27 mouse cellular contexts compared by ENCODE assay signal in the genomic region with DNA sequence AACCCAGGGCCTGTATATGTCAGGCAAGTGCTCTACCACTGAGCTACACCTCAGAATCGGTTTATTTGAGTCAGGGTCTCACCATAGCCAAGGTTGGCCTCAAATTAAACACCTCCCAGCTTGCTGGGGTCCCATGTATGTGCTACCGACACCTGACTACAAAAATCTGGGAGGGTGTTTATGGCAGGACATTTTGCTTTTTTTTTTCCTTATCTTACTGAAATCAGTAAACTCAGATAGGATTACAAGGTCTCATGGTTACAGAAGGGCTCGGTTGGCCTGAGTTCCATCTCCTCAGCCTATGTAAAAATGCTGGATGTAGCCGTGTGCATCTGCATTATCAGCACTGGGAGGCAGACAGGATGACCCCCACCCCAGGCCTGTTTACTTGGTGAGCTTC. TPM values are rescaled to one million over a fixed set of nuclear protein-coding genes. Genes with fewer than 3 reads are reported as not detected.
DNase-seq lines count a peak whose midpoint lies in the region; ATAC-seq and TF ChIP-seq lines count a peak whose summit lies in the region.
"Had no signal": no experiment of that assay in that cellular context is flagged by ENCODE, and none has a peak within 500 bp of the region (broad histone marks: within the 10 kb centered on the region; RNA-seq: fewer than 3 reads in every experiment).

No protein-coding gene starts in this region.

- H3K4me1 ChIP-seq in liver, embryonic 11.5 days (replicated peaks; ENCODE audit: control insufficient read depth, insufficient read depth, low read length), result peaks cover 13% of the 10 kb centered on the region
- no peaks in the 10 kb centered on the region for H3K4me1 ChIP-seq in liver, postnatal 0 days (ENCODE audit: insufficient read depth)
- peaks cover 52% of the 10 kb centered on the region for H3K4me1 ChIP-seq in G1E (ENCODE audit: insufficient read depth, low read depth, low read length)
- peaks cover 19% of the 10 kb centered on the region for H3K4me1 ChIP-seq in liver, embryonic 13.5 days (replicated peaks)
- no peaks in the 10 kb centered on the region for H3K4me1 ChIP-seq in kidney, embryonic 14.5 days (ENCODE audit: control insufficient read depth, insufficient read depth, low read length)
- H3K4me1 ChIP-seq: embryonic facial prominence, embryonic 10.5 days; embryonic facial prominence, embryonic 13.5 days; forebrain, embryonic 12.5 days; forebrain, embryonic 15.5 days; heart, embryonic 12.5 days; heart, embryonic 15.5 days; hindbrain, embryonic 10.5 days; hindbrain, embryonic 13.5 days had no signal

- H3K9ac ChIP-seq in liver, embryonic 11.5 days (ENCODE audit: low read depth, low read length), result no peak overlapping the region
- H3K9ac ChIP-seq in liver, postnatal 0 days (replicated peaks), result no peak overlapping the region
- no peak overlapping the region for H3K9ac ChIP-seq in liver, embryonic 13.5 days
- H3K9ac ChIP-seq in kidney, embryonic 14.5 days (ENCODE audit: low read depth, low read length), result no peak overlapping the region
- H3K9ac ChIP-seq: embryonic facial prominence, embryonic 13.5 days; forebrain, embryonic 12.5 days; forebrain, embryonic 15.5 days; heart, embryonic 12.5 days; heart, embryonic 15.5 days; hindbrain, embryonic 13.5 days had no signal

- DNase-seq in liver, embryonic 11.5 days (ENCODE audit: low spot score), result no peak
- no peak for DNase-seq in liver, postnatal 0 days
- DNase-seq in G1E (ENCODE audit: low spot score), result no peak
- no peak for DNase-seq in liver, embryonic 13.5 days
- DNase-seq in ovary, adult 18-20 months (ENCODE audit: low spot score), result no peak
- DNase-seq: adrenal gland, adult 2 months; adrenal gland, postnatal 14 days; cerebellum, adult 11 months; cerebellum, adult 2 months; cerebellum, adult 9-11 months; cerebellum, postnatal 25 days; embryo, embryonic 11 days; gastrocnemius, postnatal 25 days; heart, adult 18-20 months; heart, postnatal 10 days; heart, postnatal 36 days had no signal

- no peak for TF ChIP-seq CTCF in liver, postnatal 0 days (IDR thresholded peaks at IDR 0.05; ENCODE audit: low read depth)
- no peak for TF ChIP-seq CTCF in G1E (IDR thresholded peaks at IDR 0.05; ENCODE audit: low read depth, low read length)

- no peak; the same call in 1 of the 2 replicates for ATAC-seq in liver, embryonic 11.5 days (replicated peaks; ENCODE audit: low FRiP score)
- ATAC-seq in liver, postnatal 0 days, result no peak
- ATAC-seq in G1E (ENCODE audit: extremely low read depth, insufficient number of reproducible peaks, low FRiP score, poor library complexity, severe bottlenecking), result peak; percentile 18; the same call in 1 of the 2 replicates
- peak; percentile 21; the same call in 1 of the 2 replicates for ATAC-seq in liver, embryonic 13.5 days (ENCODE audit: low read depth)
- peak; percentile 27; the same call in 1 of the 2 replicates for ATAC-seq in megakaryocyte-erythroid progenitor cell, adult 5-6 weeks (replicated peaks; ENCODE audit: low FRiP score, low TSS enrichment, poor library complexity, severe bottlenecking)
- ATAC-seq in kidney, embryonic 14.5 days (ENCODE audit: low FRiP score, low TSS enrichment), result no peak
- ATAC-seq: forebrain, embryonic 15.5 days had no signal

- TF ChIP-seq EP300 in liver, postnatal 0 days (IDR thresholded peaks at IDR 0.05; ENCODE audit: low read depth), result no peak

- 61% methylated on average over 4 of the region's 4 CpGs for WGBS in liver, embryonic 11.5 days
- WGBS in liver, postnatal 0 days (ENCODE audit: insufficient replicate concordance), result 63% methylated on average over 4 of the region's 4 CpGs
- 42% methylated on average over 4 of the region's 4 CpGs for WGBS in liver, embryonic 13.5 days (ENCODE audit: insufficient replicate concordance)
- WGBS in kidney, embryonic 14.5 days, result 85% methylated on average over 4 of the region's 4 CpGs

- H3K27ac ChIP-seq in liver, embryonic 11.5 days (ENCODE audit: low read depth, low read length), result 0 out of 2 replicates have a peak overlapping the region, but pooled peaks have one; percentile 11
- no peak overlapping the region for H3K27ac ChIP-seq in liver, postnatal 0 days (ENCODE audit: low read depth)
- peak overlapping the region; percentile 54; the same call in 1 of the 2 replicates for H3K27ac ChIP-seq in liver, embryonic 13.5 days
- no peak overlapping the region for H3K27ac ChIP-seq in kidney, embryonic 14.5 days (ENCODE audit: low read depth, low read length)
- H3K27ac ChIP-seq: embryonic facial prominence, embryonic 10.5 days; embryonic facial prominence, embryonic 13.5 days; forebrain, embryonic 12.5 days; forebrain, embryonic 15.5 days; heart, embryonic 15.5 days; hindbrain, embryonic 10.5 days; hindbrain, embryonic 13.5 days had no signal

- no peak overlapping the region for H3K4me3 ChIP-seq in liver, embryonic 11.5 days (ENCODE audit: low read depth, low read length)
- no peak overlapping the region for H3K4me3 ChIP-seq in liver, postnatal 0 days (ENCODE audit: low read depth, low read length)
- H3K4me3 ChIP-seq in G1E (ENCODE audit: low read depth, low read length), result peak overlapping the region; percentile 42; the same call in 1 of the 2 replicates
- no peak overlapping the region for H3K4me3 ChIP-seq in liver, embryonic 13.5 days (replicated peaks)
- H3K4me3 ChIP-seq in kidney, embryonic 14.5 days (ENCODE audit: low read length), result no peak overlapping the region
- H3K4me3 ChIP-seq: embryonic facial prominence, embryonic 10.5 days; embryonic facial prominence, embryonic 13.5 days; erythroblast, embryonic 14.5 days; forebrain, embryonic 12.5 days; forebrain, embryonic 15.5 days; heart, embryonic 12.5 days; heart, embryonic 15.5 days; hindbrain, embryonic 10.5 days; hindbrain, embryonic 13.5 days had no signal

- H3K9me3 ChIP-seq in liver, embryonic 11.5 days (ENCODE audit: control insufficient read depth, low read length), result no peaks in the 10 kb centered on the region
- no peaks in the 10 kb centered on the region for H3K9me3 ChIP-seq in liver, postnatal 0 days (ENCODE audit: low read length)
- H3K9me3 ChIP-seq in G1E (replicated peaks), result no peaks in the 10 kb centered on the region
- no peaks in the 10 kb centered on the region for H3K9me3 ChIP-seq in liver, embryonic 13.5 days (replicated peaks)
- H3K9me3 ChIP-seq in kidney, embryonic 14.5 days (ENCODE audit: control insufficient read depth, low read length), result no peaks in the 10 kb centered on the region
- H3K9me3 ChIP-seq: embryonic facial prominence, embryonic 10.5 days; embryonic facial prominence, embryonic 13.5 days; forebrain, embryonic 12.5 days; forebrain, embryonic 15.5 days; heart, embryonic 12.5 days; heart, embryonic 15.5 days; hindbrain, embryonic 10.5 days; hindbrain, embryonic 13.5 days had no signal

- H3K36me3 ChIP-seq in liver, embryonic 11.5 days (ENCODE audit: control insufficient read depth, insufficient read depth, low read length), result no peaks in the 10 kb centered on the region
- 0 out of 2 replicates have a peak, but pooled peaks cover 4% of the 10 kb centered on the region for H3K36me3 ChIP-seq in liver, postnatal 0 days (replicated peaks; ENCODE audit: insufficient read depth, low read length)
- H3K36me3 ChIP-seq in G1E (replicated peaks), result peaks cover 58% of the 10 kb centered on the region
- H3K36me3 ChIP-seq in liver, embryonic 13.5 days, result peaks cover 3% of the 10 kb centered on the region
- H3K36me3 ChIP-seq in kidney, embryonic 14.5 days (ENCODE audit: control insufficient read depth, insufficient read depth, low read length), result 0 out of 2 replicates have a peak, but pooled peaks cover 5% of the 10 kb centered on the region
- H3K36me3 ChIP-seq: forebrain, embryonic 15.5 days; heart, embryonic 15.5 days had no signal

- H3K27me3 ChIP-seq in liver, embryonic 11.5 days (replicated peaks; ENCODE audit: control insufficient read depth, insufficient read depth, low read length), result no peaks in the 10 kb centered on the region
- peaks cover 25% of the 10 kb centered on the region for H3K27me3 ChIP-seq in liver, postnatal 0 days (ENCODE audit: insufficient read depth, low read length)
- no peaks in the 10 kb centered on the region for H3K27me3 ChIP-seq in G1E (ENCODE audit: insufficient read depth, low read length)
- H3K27me3 ChIP-seq in liver, embryonic 13.5 days, result no peaks in the 10 kb centered on the region
- no peaks in the 10 kb centered on the region for H3K27me3 ChIP-seq in kidney, embryonic 14.5 days (ENCODE audit: control insufficient read depth, insufficient read depth, low read length)
- H3K27me3 ChIP-seq: embryonic facial prominence, embryonic 13.5 days; forebrain, embryonic 12.5 days; forebrain, embryonic 15.5 days; heart, embryonic 12.5 days; heart, embryonic 15.5 days; hindbrain, embryonic 13.5 days had no signal

- H3K4me2 ChIP-seq in liver, embryonic 11.5 days, result peak overlapping the region; percentile 24
- H3K4me2 ChIP-seq in liver, postnatal 0 days (ENCODE audit: low read depth, low read length), result no peak overlapping the region
- H3K4me2 ChIP-seq in liver, embryonic 13.5 days, result 0 out of 2 replicates have a peak overlapping the region, but pooled peaks have one; percentile 22
- H3K4me2 ChIP-seq in kidney, embryonic 14.5 days (replicated peaks; ENCODE audit: low read depth, low read length), result no peak overlapping the region
- H3K4me2 ChIP-seq: embryonic facial prominence, embryonic 13.5 days; forebrain, embryonic 12.5 days; forebrain, embryonic 15.5 days; heart, embryonic 12.5 days; heart, embryonic 15.5 days; hindbrain, embryonic 13.5 days had no signal

RNA-seq across cellular contexts. Expression of a gene that starts 26.0 kb away (rescaled TPM):
- polyA plus RNA-seq in liver, embryonic 11.5 days (2014; fragmentation: Nextera tagmentation; extraction: Ambion mirVana), result 18.9 and 21.7 TPM in 2 replicates
- 4.3 TPM in 2 replicates for polyA plus RNA-seq in liver, postnatal 0 days (2015; fragmentation: Nextera tagmentation; extraction: Ambion mirVana)
- total RNA-seq in G1E (2014; fragmentation: Nextera tagmentation) (52.3 and 59.3 TPM in 2 replicates), G1E (2017) (35.7 and 39.2 TPM in 2 replicates)
- polyA plus RNA-seq in G1E (2012), result 1.2 and 1.6 TPM in 2 replicates
- polyA plus RNA-seq in liver, embryonic 13.5 days (2015; fragmentation: Nextera tagmentation; extraction: Ambion mirVana), result 8.2 and 10.8 TPM in 2 replicates
- total RNA-seq in megakaryocyte-erythroid progenitor cell, adult 5-6 weeks (2014; fragmentation: Nextera tagmentation), result 29.6 and 36.6 TPM in 2 replicates
- 24.5 and 28.1 TPM in 2 replicates for total RNA-seq in megakaryocyte-erythroid progenitor cell, adult 5-6 weeks (2017)
- polyA plus RNA-seq in kidney, embryonic 14.5 days (2014; fragmentation: Nextera tagmentation; extraction: Ambion mirVana), result 20.3 and 21.0 TPM in 2 replicates

RNA-seq across cellular contexts. Expression of a gene that starts 29.4 kb away (rescaled TPM):
- 19.0 and 24.8 TPM in 2 replicates for polyA plus RNA-seq in liver, embryonic 11.5 days (2014; fragmentation: Nextera tagmentation; extraction: Ambion mirVana)
- polyA plus RNA-seq in liver, postnatal 0 days (2015; fragmentation: Nextera tagmentation; extraction: Ambion mirVana), result 5.5 and 5.9 TPM in 2 replicates
- total RNA-seq in G1E (2014; fragmentation: Nextera tagmentation) (50.0 and 52.7 TPM in 2 replicates), G1E (2017) (38.5 and 40.4 TPM in 2 replicates)
- 3.0 and 4.0 TPM in 2 replicates for polyA plus RNA-seq in G1E (2012)
- polyA plus RNA-seq in liver, embryonic 13.5 days (2015; fragmentation: Nextera tagmentation; extraction: Ambion mirVana), result 8.9 and 10.0 TPM in 2 replicates
- 31.6 and 45.5 TPM in 2 replicates for total RNA-seq in megakaryocyte-erythroid progenitor cell, adult 5-6 weeks (2014; fragmentation: Nextera tagmentation)
- total RNA-seq in megakaryocyte-erythroid progenitor cell, adult 5-6 weeks (2017), result 40.3 and 47.5 TPM in 2 replicates
- polyA plus RNA-seq in kidney, embryonic 14.5 days (2014; fragmentation: Nextera tagmentation; extraction: Ambion mirVana), result 14.0 and 17.9 TPM in 2 replicates

RNA-seq across cellular contexts. Expression of a gene that starts 55.2 kb away (rescaled TPM):
- polyA plus RNA-seq in liver, embryonic 11.5 days (2014; fragmentation: Nextera tagmentation; extraction: Ambion mirVana), result 410 and 426 TPM in 2 replicates
- 177 and 184 TPM in 2 replicates for polyA plus RNA-seq in liver, postnatal 0 days (2015; fragmentation: Nextera tagmentation; extraction: Ambion mirVana)
- 174 and 191 TPM in 2 replicates for total RNA-seq in G1E (2014; fragmentation: Nextera tagmentation)
- 518 and 536 TPM in 2 replicates for total RNA-seq in G1E (2017)
- polyA plus RNA-seq in G1E (2012), result 26.6 and 37.1 TPM in 2 replicates
- polyA plus RNA-seq in liver, embryonic 13.5 days (2015; fragmentation: Nextera tagmentation; extraction: Ambion mirVana), result 281 and 285 TPM in 2 replicates
- total RNA-seq in megakaryocyte-erythroid progenitor cell, adult 5-6 weeks (2014; fragmentation: Nextera tagmentation), result 335 and 357 TPM in 2 replicates
- total RNA-seq in megakaryocyte-erythroid progenitor cell, adult 5-6 weeks (2017), result 358 and 418 TPM in 2 replicates
- 473 and 512 TPM in 2 replicates for polyA plus RNA-seq in kidney, embryonic 14.5 days (2014; fragmentation: Nextera tagmentation; extraction: Ambion mirVana)

Comparison
In these comparisons a context has a peak if more than half of its experiments do, and no peak if none do; other contexts are left out.
1. ATAC-seq: peak in G1E (single experiment), liver, embryonic 13.5 days (single experiment) and megakaryocyte-erythroid progenitor cell, adult 5-6 weeks (single experiment); none in liver, embryonic 11.5 days (single experiment), liver, postnatal 0 days (single experiment) and kidney, embryonic 14.5 days (single experiment).
2. H3K27ac ChIP-seq: peak in liver, embryonic 11.5 days (single experiment) and liver, embryonic 13.5 days (single experiment); none in liver, postnatal 0 days (single experiment) and kidney, embryonic 14.5 days (single experiment).
3. H3K4me2 ChIP-seq: peak in liver, embryonic 11.5 days (single experiment) and liver, embryonic 13.5 days (single experiment); none in liver, postnatal 0 days (single experiment) and kidney, embryonic 14.5 days (single experiment).